Mouse (Mus musculus) neural tube, embryonic 12.5 days (tissue): ENCODE measurements around the gene Slc51a. TPM values are rescaled to one million over a fixed set of nuclear protein-coding genes. Genes with fewer than 3 reads are reported as not detected.
A peak's percentile ranks its signal among the peaks of the same experiment; 100 is the strongest.

Source experiments
- ATAC-seq: fragments of 200-750 bp; cut with Nextera tagmentation; 2 replicates; pipeline ENCODE4 v1.8.0; 2017; ENCODE audit warnings: low read depth, mild to moderate bottlenecking, moderate TSS enrichment, moderate library complexity; ENCODE audit not compliant: low FRiP score
- H3K27ac ChIP-seq: fragments of 300-500 bp; sonication (generic); 2 replicates; pipeline ENCODE4 v1.5.1; 2016
- H3K27me3 ChIP-seq: fragments of 300-500 bp; sonication (generic); replicated peaks from 2 replicates; pipeline ENCODE4 v1.6.1; 2016; ENCODE audit warnings: mild to moderate bottlenecking
- H3K36me3 ChIP-seq: fragments of 300-500 bp; sonication (generic); 2 replicates; pipeline ENCODE4 v1.6.1; 2016; ENCODE audit warnings: mild to moderate bottlenecking
- H3K4me1 ChIP-seq: fragments of 300-500 bp; sonication (generic); 2 replicates; pipeline ENCODE4 v1.6.1; 2016
- H3K4me2 ChIP-seq: fragments of 300-500 bp; sonication (generic); replicated peaks from 2 replicates; pipeline ENCODE4 v1.6.1; 2016; ENCODE audit warnings: mild to moderate bottlenecking
- H3K4me3 ChIP-seq: fragments of 300-500 bp; sonication (generic); 2 replicates; pipeline ENCODE4 v1.5.1; 2016
- H3K9ac ChIP-seq: fragments of 300-500 bp; sonication (generic); 2 replicates; pipeline ENCODE4 v1.6.1; 2016; ENCODE audit warnings: mild to moderate bottlenecking
- H3K9me3 ChIP-seq: fragments of 300-500 bp; sonication (generic); 2 replicates; pipeline ENCODE4 v1.6.1; 2016; ENCODE audit warnings: mild to moderate bottlenecking
- WGBS: fragments of 180-500 bp; shearing (Covaris S2); methylation state at CpG from one replicate; pipeline ENCODE4 v1.1.7; 2016; 5-methylcytosine and 5-hydroxymethylcytosine counted together
- polyA plus RNA-seq: library from polyadenylated mRNA; unstranded; fragments of >200 nt; fragmentation: Nextera tagmentation; extraction: Ambion mirVana; gene quantifications from 2 replicates; pipeline ENCODE4 v1.2.1, GENCODE M21; 2016

Slc51a gene
- polyA plus RNA-seq, 1 experiment from 2014 or later, result 0.22 TPM

DNA sequence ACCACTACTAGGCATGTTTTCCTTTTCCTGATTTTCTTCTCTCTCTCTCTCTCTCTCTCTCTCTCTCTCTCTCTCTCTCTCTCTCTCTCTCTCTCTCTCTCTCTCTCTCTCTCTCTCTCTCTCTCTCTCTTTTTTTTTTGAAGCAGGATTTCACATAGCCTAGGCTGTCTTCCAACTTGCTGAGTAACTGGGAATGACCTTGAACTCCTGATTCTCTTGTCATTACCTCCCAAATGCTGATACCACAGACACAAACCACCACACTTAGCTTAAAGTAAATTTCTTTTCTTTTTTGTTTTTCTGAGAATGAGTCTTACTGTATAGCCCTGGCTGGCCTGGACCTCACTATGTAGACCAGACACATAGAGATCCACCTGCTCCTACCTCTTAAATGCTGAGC lies 53.0 kb downstream of the Slc51a start:
- Histone ChIP-seq H3K27ac (no peak overlapping the region), H3K4me1 (peaks cover 11% of the 10 kb centered on the region; the same call in 1 of the 2 replicates), H3K9ac (no peak overlapping the region), H3K27me3 (no peaks in the 10 kb centered on the region), H3K9me3 (no peaks in the 10 kb centered on the region), H3K4me2 (no peak overlapping the region), H3K4me3 (no peak overlapping the region), H3K36me3 (0 out of 2 replicates have a peak, but pooled peaks cover under 1% of the 10 kb centered on the region)
- no peak for ATAC-seq

DNA sequence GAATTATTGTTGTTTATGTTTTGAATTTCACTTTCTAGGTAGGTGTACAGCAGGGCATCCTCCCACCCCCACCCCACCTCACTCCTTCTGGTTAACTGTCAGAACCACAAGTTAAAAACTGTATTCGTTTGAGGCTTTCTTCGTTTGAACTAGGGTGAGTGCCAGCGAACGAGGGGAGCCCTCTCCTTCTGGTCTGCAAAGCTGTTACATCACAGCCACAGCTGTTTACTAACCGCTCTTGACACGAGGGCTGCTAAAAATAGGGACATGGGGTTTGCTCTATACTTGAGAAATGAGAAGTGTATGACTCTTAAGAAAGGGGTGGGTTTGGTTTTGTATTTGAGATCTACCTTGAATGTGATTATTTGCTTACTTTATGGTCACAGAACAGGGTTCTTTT lies 53.6 kb downstream of the Slc51a start:
- Histone ChIP-seq H3K4me3 (no peak overlapping the region), H3K4me1 (peaks cover 12% of the 10 kb centered on the region; the same call in 1 of the 2 replicates), H3K9me3 (no peaks in the 10 kb centered on the region), H3K9ac (no peak overlapping the region), H3K27ac (no peak overlapping the region), H3K4me2 (no peak overlapping the region), H3K27me3 (no peaks in the 10 kb centered on the region), H3K36me3 (no peaks in the 10 kb centered on the region)
- no peak for ATAC-seq
- 60% methylated on average over 6 of the region's 6 CpGs for WGBS

DNA sequence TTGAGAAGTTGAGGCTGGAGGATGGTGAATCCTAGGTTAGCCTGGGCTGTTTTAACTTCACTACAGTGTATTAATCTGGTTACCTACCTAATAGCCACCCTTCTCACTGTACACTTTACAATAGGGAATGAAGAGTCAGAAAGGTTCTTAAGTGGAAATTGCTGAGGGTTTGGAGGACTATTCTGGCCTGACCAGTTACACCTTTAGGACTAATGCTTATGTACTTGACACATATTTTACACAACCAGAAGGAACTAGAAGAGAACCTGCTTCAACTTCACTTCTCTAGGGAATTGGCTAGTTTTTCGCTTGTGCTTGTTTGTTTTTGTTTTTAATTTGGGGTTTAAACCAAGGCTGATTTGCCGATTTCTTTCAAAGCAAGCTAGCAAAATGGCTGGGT lies 54.5 kb downstream of the Slc51a start:
- no peak for ATAC-seq
- Histone ChIP-seq H3K4me1 (peaks cover 12% of the 10 kb centered on the region; the same call in 1 of the 2 replicates), H3K9me3 (no peaks in the 10 kb centered on the region), H3K27ac (no peak overlapping the region), H3K4me3 (no peak overlapping the region), H3K27me3 (no peaks in the 10 kb centered on the region), H3K4me2 (no peak overlapping the region), H3K9ac (no peak overlapping the region), H3K36me3 (no peaks in the 10 kb centered on the region)
- 87% methylated on average over 2 of the region's 2 CpGs for WGBS

DNA sequence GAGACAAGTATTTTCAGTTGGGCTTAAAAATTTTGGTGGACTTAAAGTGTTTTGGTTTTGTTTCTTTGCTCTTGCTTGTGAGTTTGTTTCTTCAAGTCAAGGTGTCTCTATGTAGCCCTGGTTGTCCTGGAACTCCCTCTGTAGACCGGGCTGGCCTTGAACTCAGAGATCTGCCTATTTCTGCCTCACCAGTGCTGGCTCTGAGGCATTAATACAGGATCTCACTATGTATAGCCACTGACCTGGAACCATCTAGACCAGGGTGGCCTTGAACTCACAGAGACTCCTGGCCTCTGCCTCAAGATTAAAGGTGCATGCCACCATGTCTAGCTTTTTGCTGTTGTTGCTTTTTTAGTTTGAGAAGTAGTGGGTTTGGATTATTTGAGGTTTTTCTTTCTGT lies 55.8 kb downstream of the Slc51a start:
- H3K9me3 ChIP-seq, result no peaks in the 10 kb centered on the region
- ATAC-seq, result no peak
- H3K27me3 ChIP-seq, result no peaks in the 10 kb centered on the region
- H3K9ac ChIP-seq, result no peak overlapping the region
- no peak overlapping the region for H3K4me3 ChIP-seq
- peaks cover 12% of the 10 kb centered on the region; the same call in 1 of the 2 replicates for H3K4me1 ChIP-seq
- WGBS, result 83% methylated on average over 1 of the region's 1 CpGs
- peak overlapping the region; percentile 85 for H3K4me2 ChIP-seq
- no peak overlapping the region for H3K27ac ChIP-seq
- no peaks in the 10 kb centered on the region for H3K36me3 ChIP-seq

DNA sequence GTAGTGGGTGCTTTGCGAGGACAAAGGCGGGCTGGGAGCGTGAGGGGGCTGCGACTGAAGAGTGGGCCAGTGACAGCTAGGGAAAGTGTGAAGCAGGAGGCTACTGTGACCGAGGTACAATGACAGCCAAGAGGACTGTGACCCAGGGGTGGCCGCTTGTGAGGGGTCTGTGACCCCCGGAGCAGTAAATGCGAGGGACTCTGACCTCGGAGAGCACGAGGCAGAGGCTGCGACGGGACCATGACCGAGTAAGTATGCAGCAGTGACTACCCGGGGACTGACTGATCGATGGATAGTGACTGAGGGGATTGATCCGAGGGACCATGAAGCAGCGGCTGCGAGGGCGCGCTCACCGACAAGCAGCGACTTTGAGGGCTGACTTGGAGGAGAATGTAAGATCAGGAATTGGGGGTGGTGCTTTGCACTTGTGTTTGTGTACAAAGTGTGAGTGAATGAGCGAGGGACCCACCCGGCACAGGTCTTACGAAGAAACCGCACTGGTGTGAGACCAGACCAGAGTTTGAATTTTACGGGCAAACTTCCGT lies 56.6 kb downstream of the Slc51a start:
- H3K27me3 ChIP-seq, result no peaks in the 10 kb centered on the region
- peak; percentile 84 for ATAC-seq
- H3K9me3 ChIP-seq, result no peaks in the 10 kb centered on the region
- no peaks in the 10 kb centered on the region for H3K36me3 ChIP-seq
- 3% methylated on average over 28 of the region's 28 CpGs for WGBS
- peak overlapping the region; percentile 57; the same call in 1 of the 2 replicates for H3K27ac ChIP-seq
- H3K4me3 ChIP-seq, result peak overlapping the region; percentile 80
- H3K4me1 ChIP-seq, result peaks cover 12% of the 10 kb centered on the region; the same call in 1 of the 2 replicates
- H3K9ac ChIP-seq, result peak overlapping the region; percentile 76
- H3K4me2 ChIP-seq, result peak overlapping the region; percentile 85

DNA sequence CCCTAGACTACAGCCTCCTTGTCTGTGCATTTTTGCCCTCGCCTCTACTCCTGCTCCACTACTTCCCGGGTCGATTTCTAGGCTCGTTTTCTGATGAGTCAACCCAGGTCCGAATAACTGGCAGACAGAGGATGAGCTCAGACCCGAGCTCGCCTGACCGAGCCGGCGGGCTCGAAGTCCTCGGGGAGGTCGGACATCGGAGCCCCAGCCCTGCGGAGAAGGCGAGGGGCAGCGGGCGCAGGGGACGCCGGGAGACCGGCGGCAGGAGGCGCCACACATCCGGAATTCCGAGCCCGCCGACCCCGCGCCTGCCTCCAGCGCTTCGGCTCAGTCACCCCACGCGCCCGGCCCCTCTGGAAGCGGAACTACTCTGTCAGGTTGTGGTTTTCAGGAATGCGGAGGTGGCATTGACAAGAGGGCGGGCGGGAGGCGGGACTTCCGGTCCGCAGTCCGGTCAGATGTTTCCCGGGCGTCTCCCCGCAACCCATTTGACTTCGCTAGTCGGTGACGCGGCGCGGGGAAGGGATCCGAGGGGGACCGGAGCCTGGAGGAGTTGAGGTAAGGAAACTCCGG lies 57.1 kb downstream of the Slc51a start, which contains the start of gene Pcyt1a:
Gene Pcyt1a, plus strand, starts transcription at position 448 of the 573 bp plus-strand sequence.
- Histone ChIP-seq H3K9me3 (no peaks in the 10 kb centered on the region), H3K27ac (peak within 1 kb of the TSS; percentile 82), H3K4me3 (peak within 1 kb of the TSS; percentile 80), H3K4me1 (peaks cover 12% of the 10 kb centered on the region; the same call in 1 of the 2 replicates), H3K9ac (peak within 1 kb of the TSS; percentile 76), H3K4me2 (peak within 1 kb of the TSS; percentile 85), H3K36me3 (no peaks in the 10 kb centered on the region), H3K27me3 (no peaks in the 10 kb centered on the region)
- WGBS, result under 1% methylated on average over 54 of the region's 54 CpGs
- peak; percentile 97 for ATAC-seq

DNA sequence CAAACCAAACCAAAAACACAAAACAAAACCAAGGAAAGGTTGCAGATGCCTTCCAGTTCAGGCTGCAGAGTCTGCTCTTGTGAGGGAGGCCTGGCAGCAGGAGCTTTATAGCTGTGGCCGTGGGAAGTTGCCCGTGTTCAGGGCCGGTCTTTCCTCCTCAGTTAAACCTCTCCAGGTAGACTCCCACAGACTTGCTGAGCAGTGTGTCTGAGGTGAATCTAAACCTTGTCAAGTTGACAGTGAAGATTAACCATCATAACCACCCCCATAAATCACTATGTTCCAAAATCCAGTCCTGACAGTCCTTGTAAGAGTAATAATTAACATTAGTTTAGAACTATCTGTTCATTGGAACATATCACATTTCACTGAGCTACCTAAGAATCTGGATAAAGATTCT lies 60.2 kb downstream of the Slc51a start:
- Histone ChIP-seq H3K27me3 (no peaks in the 10 kb centered on the region), H3K4me2 (no peak overlapping the region), H3K27ac (no peak overlapping the region), H3K4me1 (peaks cover 12% of the 10 kb centered on the region; the same call in 1 of the 2 replicates), H3K36me3 (no peaks in the 10 kb centered on the region), H3K9me3 (no peaks in the 10 kb centered on the region), H3K4me3 (no peak overlapping the region), H3K9ac (no peak overlapping the region)
- WGBS, result 87% methylated on average over 3 of the region's 3 CpGs
- ATAC-seq, result no peak

Other genes starting within 250 kb of the Slc51a start
- 28.1 and 31.0 TPM in 2 replicates for gene Fbxo45, start 240.7 kb downstream of the Slc51a start, polyA plus RNA-seq
- gene Wdr53, start 240.7 kb downstream of the Slc51a start, polyA plus RNA-seq, result 16.2 and 16.3 TPM in 2 replicates
- not detected in 2 replicates for gene Smco1, start 216.4 kb downstream of the Slc51a start, polyA plus RNA-seq
- gene Rnf168, start 210.4 kb downstream of the Slc51a start, polyA plus RNA-seq, result 27.2 and 31.9 TPM in 2 replicates
- gene Ubxn7, start 155.6 kb downstream of the Slc51a start, polyA plus RNA-seq, result 29.3 and 32.5 TPM in 2 replicates
- gene Tm4sf19, start 87.4 kb downstream of the Slc51a start, polyA plus RNA-seq, result not detected in 2 replicates
- gene Tctex1d2, start 68.2 kb downstream of the Slc51a start, polyA plus RNA-seq, result 29.5 and 29.9 TPM in 2 replicates
- 41.1 and 42.2 TPM in 2 replicates for gene Pcyt1a, start 57.0 kb downstream of the Slc51a start, polyA plus RNA-seq
- gene Zdhhc19, start 8.4 kb upstream of the Slc51a start, polyA plus RNA-seq, result not detected in 2 replicates
- gene Tfrc, start 121.0 kb upstream of the Slc51a start, polyA plus RNA-seq, result 48.6 and 48.8 TPM in 2 replicates
- gene Tnk2, start 156.0 kb upstream of the Slc51a start, polyA plus RNA-seq, result 12.5 and 12.9 TPM in 2 replicates
- gene Muc4, start 248.0 kb upstream of the Slc51a start, polyA plus RNA-seq, result 0.10 TPM in 1 of 2 replicates, not detected in the other